Mouse (Mus musculus): ENCODE measurements around the gene AW551984. TPM values are rescaled to one million over a fixed set of nuclear protein-coding genes. Genes with fewer than 3 reads are reported as not detected.

Gene AW551984
- 3.6 and 3.9 TPM in 2 replicates for polyA plus RNA-seq (2015; fragmentation: Nextera tagmentation; extraction: Ambion mirVana)

DNA sequence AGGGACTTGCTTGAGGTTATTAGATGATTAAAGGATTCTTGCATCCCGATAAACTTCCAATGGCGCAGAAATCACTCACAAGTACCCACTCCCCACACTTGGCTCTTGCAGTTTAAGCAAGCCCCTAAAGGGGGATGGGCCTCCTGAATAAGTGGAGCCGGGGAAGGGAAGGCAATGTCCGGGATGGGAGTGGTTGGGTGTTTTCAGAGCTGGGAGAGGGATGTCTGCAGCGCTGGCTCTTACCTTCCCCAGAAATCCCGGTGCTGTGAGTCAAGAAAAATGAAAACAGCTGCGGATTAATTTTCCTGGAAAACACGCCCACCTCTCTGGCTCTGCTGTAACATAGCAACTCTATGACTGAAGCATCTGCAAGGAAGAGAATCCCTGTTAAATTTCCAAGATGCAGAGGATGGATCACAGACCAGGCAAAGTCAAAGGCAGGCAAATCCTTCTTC lies at the start of gene AW551984:
Gene AW551984 (minus strand): TSS at position 405 of the 455 bp plus-strand sequence.
- WGBS (ENCODE audit: insufficient replicate concordance) = 3% methylated on average over 8 of the region's 8 CpGs
- DNase-seq (no peak), ATAC-seq (ENCODE audit: low read depth) (no peak)
- H3K9me3 ChIP-seq (replicated peaks) = no peaks in the 10 kb centered on the region
- peak within 1 kb of the TSS; percentile 24 for H3K4me2 ChIP-seq
- no peak within 1 kb of the TSS for H3K27ac ChIP-seq
- no peak within 1 kb of the TSS for H3K9ac ChIP-seq
- H3K36me3 ChIP-seq = no peaks in the 10 kb centered on the region
- peaks cover 17% of the 10 kb centered on the region; the same call in 1 of the 2 replicates for H3K27me3 ChIP-seq
- H3K4me1 ChIP-seq (replicated peaks) = no peaks in the 10 kb centered on the region
- H3K4me3 ChIP-seq (replicated peaks) = 0 out of 2 replicates have a peak within 1 kb of the TSS, but pooled peaks have one; percentile 12

DNA sequence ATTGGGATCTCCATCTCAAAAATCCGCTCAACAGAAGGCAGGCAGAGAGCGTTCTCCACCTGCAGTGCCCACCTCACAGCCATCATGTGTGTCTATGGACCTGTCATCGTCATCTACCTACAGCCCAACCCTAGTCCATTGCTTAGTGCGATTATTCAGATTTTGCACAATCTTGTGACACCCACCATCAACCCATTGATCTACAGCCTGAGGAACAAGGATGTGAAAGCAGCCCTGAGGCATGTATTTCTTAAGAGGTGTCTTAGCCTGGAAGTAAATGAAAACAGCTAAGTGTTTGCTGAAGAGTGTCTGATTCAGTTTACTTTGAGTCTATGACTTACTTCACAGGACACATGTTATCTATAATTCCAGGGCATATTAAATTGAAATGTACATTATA lies 43.2 kb upstream of the AW551984 start:
- Histone ChIP-seq H3K9ac (no peak overlapping the region), H3K4me2 (no peak overlapping the region), H3K27ac (no peak overlapping the region), H3K27me3 (no peaks in the 10 kb centered on the region), H3K4me1 (replicated peaks) (no peaks in the 10 kb centered on the region), H3K36me3 (no peaks in the 10 kb centered on the region), H3K9me3 (replicated peaks) (no peaks in the 10 kb centered on the region), H3K4me3 (replicated peaks) (no peak overlapping the region)
- DNase-seq = no peak
- 64% methylated on average over 4 of the region's 4 CpGs for WGBS (ENCODE audit: insufficient replicate concordance)
- ATAC-seq (ENCODE audit: low read depth) = no peak

- Histone ChIP-seq H3K4me3 (replicated peaks) (no peak within 1 kb of the TSS), H3K27me3 (no peaks in the 10 kb centered on the region), H3K27ac (no peak within 1 kb of the TSS), H3K9ac (no peak within 1 kb of the TSS), H3K9me3 (replicated peaks) (no peaks in the 10 kb centered on the region), H3K4me2 (no peak within 1 kb of the TSS), H3K36me3 (no peaks in the 10 kb centered on the region), H3K4me1 (replicated peaks) (no peaks in the 10 kb centered on the region)
- no peak for DNase-seq
- ATAC-seq (ENCODE audit: low read depth) = no peak
Observed at GRCm38 (mm10) chr9:39644785-39645184, 40.6 kb upstream of the AW551984 start, which contains the start of gene Olfr961. Olfr961 (plus strand) TSS chr9:39645085.

DNA sequence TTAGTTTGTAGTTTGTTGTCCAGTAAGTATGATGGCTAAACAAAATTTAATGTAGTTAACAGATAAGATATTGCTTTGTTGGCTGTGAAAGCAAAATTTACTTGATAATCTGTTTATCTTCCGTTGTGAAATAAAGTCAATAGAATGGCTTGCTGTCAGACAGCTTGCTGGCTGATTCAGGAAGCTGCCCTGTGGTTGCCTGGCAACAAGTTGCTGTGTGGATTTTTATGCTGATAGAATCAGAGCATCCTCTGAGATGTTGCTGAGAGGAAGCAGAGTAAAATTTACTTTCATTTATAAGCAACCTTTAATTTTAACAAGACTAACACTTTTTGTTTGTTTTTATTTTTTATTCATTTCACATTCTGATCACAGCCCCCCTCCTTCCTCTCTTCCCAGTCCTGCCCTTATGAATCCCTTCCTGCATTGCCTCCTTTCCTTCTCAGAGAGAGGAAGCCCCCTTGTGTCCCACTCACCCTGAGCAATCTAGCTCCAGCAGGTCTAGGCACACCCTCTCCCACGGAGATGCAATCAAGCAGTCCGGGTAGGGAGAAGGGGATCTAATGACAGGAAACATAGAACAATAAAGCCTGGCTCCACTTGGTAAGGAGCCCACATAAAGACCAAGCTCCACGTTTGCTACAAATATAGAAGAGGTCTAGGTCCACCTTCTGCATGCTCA lies 29.9 kb upstream of the AW551984 start:
- 12% methylated on average over 4 of the region's 4 CpGs for WGBS (ENCODE audit: insufficient replicate concordance)
- ATAC-seq (ENCODE audit: low read depth) = no peak
- H3K4me2 ChIP-seq = no peak overlapping the region

DNA sequence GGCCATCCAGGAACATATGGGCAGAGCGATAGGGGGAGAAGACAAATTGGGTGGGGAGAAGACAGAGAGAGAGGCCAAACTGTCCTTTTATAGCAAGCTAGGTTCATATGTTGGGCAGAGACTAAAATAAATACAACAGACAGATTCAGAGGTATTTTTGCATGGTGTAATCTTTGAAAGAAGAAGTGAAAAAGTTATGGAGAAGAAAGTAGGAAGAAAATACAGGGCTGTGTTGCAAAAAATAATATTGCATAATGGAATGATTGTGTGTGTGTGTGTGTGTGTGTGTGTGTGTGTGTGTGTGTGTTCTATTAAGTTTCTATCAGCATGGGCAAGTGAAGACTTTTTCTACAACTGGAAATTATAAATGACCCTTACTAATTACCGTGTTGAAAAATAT lies 24.9 kb upstream of the AW551984 start:
- ATAC-seq (ENCODE audit: low read depth) = no peak
- H3K9ac ChIP-seq = no peak overlapping the region
- H3K27ac ChIP-seq = no peak overlapping the region
- no peak overlapping the region for H3K4me2 ChIP-seq
- 53% methylated on average over 2 of the region's 2 CpGs for WGBS (ENCODE audit: insufficient replicate concordance)
- no peak for DNase-seq
- no peaks in the 10 kb centered on the region for H3K36me3 ChIP-seq
- H3K27me3 ChIP-seq = no peaks in the 10 kb centered on the region
- no peak overlapping the region for H3K4me3 ChIP-seq (replicated peaks)
- H3K9me3 ChIP-seq (replicated peaks) = no peaks in the 10 kb centered on the region
- H3K4me1 ChIP-seq (replicated peaks) = no peaks in the 10 kb centered on the region

More for the DNA sequence above, 29.9 kb upstream of the AW551984 start:
- Histone ChIP-seq H3K36me3 (no peaks in the 10 kb centered on the region), H3K27me3 (no peaks in the 10 kb centered on the region), H3K9me3 (replicated peaks) (no peaks in the 10 kb centered on the region), H3K4me1 (replicated peaks) (no peaks in the 10 kb centered on the region), H3K9ac (no peak overlapping the region), H3K4me3 (replicated peaks) (no peak overlapping the region), H3K27ac (no peak overlapping the region)
- no peak for DNase-seq

GRCm38 (mm10) chr9:39624711-39625110 lies 20.5 kb upstream of the AW551984 start:
- H3K4me1 ChIP-seq (replicated peaks) = no peaks in the 10 kb centered on the region
- no peak overlapping the region for H3K4me3 ChIP-seq (replicated peaks)
- H3K4me2 ChIP-seq = no peak overlapping the region
- no peaks in the 10 kb centered on the region for H3K9me3 ChIP-seq (replicated peaks)
- WGBS (ENCODE audit: insufficient replicate concordance) = 32% methylated on average over 2 of the region's 2 CpGs
- no peaks in the 10 kb centered on the region for H3K36me3 ChIP-seq
- no peak overlapping the region for H3K9ac ChIP-seq
- H3K27ac ChIP-seq = no peak overlapping the region
- ATAC-seq (ENCODE audit: low read depth) (no peak), DNase-seq (no peak)
- no peaks in the 10 kb centered on the region for H3K27me3 ChIP-seq

GRCm38 (mm10) chr9:39623783-39624182 lies 19.6 kb upstream of the AW551984 start:
- H3K9ac ChIP-seq = no peak overlapping the region
- ATAC-seq (ENCODE audit: low read depth) = no peak
- H3K36me3 ChIP-seq = no peaks in the 10 kb centered on the region
- no peak overlapping the region for H3K4me2 ChIP-seq
- no peak overlapping the region for H3K27ac ChIP-seq
- no peaks in the 10 kb centered on the region for H3K4me1 ChIP-seq (replicated peaks)
- H3K27me3 ChIP-seq = no peaks in the 10 kb centered on the region
- 61% methylated on average over 3 of the region's 3 CpGs for WGBS (ENCODE audit: insufficient replicate concordance)
- no peaks in the 10 kb centered on the region for H3K9me3 ChIP-seq (replicated peaks)
- DNase-seq = no peak
- H3K4me3 ChIP-seq (replicated peaks) = no peak overlapping the region

- WGBS (ENCODE audit: insufficient replicate concordance) = 45% methylated on average over 1 of the region's 1 CpGs
- Histone ChIP-seq H3K9me3 (replicated peaks) (no peaks in the 10 kb centered on the region), H3K4me2 (no peak within 1 kb of the TSS), H3K27me3 (no peaks in the 10 kb centered on the region), H3K4me1 (replicated peaks) (no peaks in the 10 kb centered on the region), H3K36me3 (no peaks in the 10 kb centered on the region), H3K4me3 (replicated peaks) (no peak within 1 kb of the TSS), H3K27ac (no peak within 1 kb of the TSS), H3K9ac (no peak within 1 kb of the TSS)
- ATAC-seq (ENCODE audit: low read depth) = no peak
- DNase-seq = no peak
Observed at GRCm38 (mm10) chr9:39621073-39621472, 16.9 kb upstream of the AW551984 start, which contains the start of gene Olfr960. Olfr960 (plus strand) TSS chr9:39621373.

DNA sequence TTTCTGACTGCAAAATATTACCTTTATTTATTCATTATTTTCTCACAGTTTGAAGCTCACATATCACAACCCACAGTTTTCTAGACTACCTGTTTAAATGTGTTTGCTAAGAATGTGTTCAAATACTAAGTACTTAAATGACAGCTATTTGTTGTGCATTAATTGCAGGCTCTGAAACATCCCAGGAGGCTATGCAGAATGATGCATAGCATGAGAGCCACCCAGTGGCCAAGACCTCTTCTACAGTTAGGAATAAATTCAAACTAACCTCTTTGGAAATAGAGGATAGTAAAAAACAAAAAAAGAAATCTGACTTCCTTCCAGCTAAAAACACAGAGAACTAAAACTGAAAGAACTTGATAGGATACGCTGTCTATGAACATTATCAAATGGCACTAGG lies 7.8 kb upstream of the AW551984 start:
- H3K36me3 ChIP-seq = no peaks in the 10 kb centered on the region
- no peak overlapping the region for H3K9ac ChIP-seq
- H3K4me2 ChIP-seq = no peak overlapping the region
- no peaks in the 10 kb centered on the region for H3K4me1 ChIP-seq (replicated peaks)
- H3K4me3 ChIP-seq (replicated peaks) = no peak overlapping the region
- H3K9me3 ChIP-seq (replicated peaks) = no peaks in the 10 kb centered on the region
- DNase-seq = no peak
- no peak overlapping the region for H3K27ac ChIP-seq
- WGBS (ENCODE audit: insufficient replicate concordance) = 49% methylated on average over 1 of the region's 1 CpGs
- ATAC-seq (ENCODE audit: low read depth) = no peak
- H3K27me3 ChIP-seq = no peaks in the 10 kb centered on the region

- no peak for ATAC-seq (ENCODE audit: low read depth)
- H3K4me1 ChIP-seq (replicated peaks) = no peaks in the 10 kb centered on the region
- H3K9me3 ChIP-seq (replicated peaks) = no peaks in the 10 kb centered on the region
- no peak within 1 kb of the TSS for H3K27ac ChIP-seq
- no peaks in the 10 kb centered on the region for H3K36me3 ChIP-seq
- DNase-seq = no peak
- no peak within 1 kb of the TSS for H3K9ac ChIP-seq
- no peak within 1 kb of the TSS for H3K4me3 ChIP-seq (replicated peaks)
- WGBS (ENCODE audit: insufficient replicate concordance) = 49% methylated on average over 3 of the region's 3 CpGs
- H3K27me3 ChIP-seq = no peaks in the 10 kb centered on the region
- H3K4me2 ChIP-seq = no peak within 1 kb of the TSS
Observed at GRCm38 (mm10) chr9:39610355-39610754, 6.2 kb upstream of the AW551984 start, which contains the start of gene Olfr148. Olfr148 (plus strand) TSS chr9:39610655.

DNA sequence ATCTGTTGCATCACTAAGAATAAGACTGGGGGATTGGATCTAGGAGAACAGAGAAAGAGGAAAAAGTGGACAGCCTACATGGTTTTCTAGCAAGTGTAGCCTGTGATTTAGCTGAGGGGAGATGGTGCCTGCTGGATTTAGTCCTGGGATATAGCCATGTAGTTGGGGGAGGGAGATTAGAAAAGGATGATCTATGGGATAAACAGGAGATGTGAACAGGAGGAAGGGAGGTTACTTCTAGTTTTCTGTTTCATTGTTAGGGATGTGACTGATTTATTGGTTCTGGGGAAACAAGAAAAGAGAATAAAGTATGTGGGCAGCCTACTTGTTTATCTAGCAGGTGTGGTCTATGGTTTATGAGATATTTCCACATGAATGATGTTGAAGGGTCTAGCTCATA lies 4.3 kb upstream of the AW551984 start:
- no peak for ATAC-seq (ENCODE audit: low read depth)
- DNase-seq = no peak

GRCm38 (mm10) chr9:39603333-39603845 lies 814 bp downstream of the AW551984 start:
- DNase-seq = no peak
- no peaks in the 10 kb centered on the region for H3K9me3 ChIP-seq (replicated peaks)
- no peak overlapping the region for H3K9ac ChIP-seq
- no peaks in the 10 kb centered on the region for H3K36me3 ChIP-seq
- H3K4me3 ChIP-seq (replicated peaks) = 0 out of 2 replicates have a peak overlapping the region, but pooled peaks have one; percentile 12
- H3K4me1 ChIP-seq (replicated peaks) = no peaks in the 10 kb centered on the region
- H3K27me3 ChIP-seq = peaks cover 17% of the 10 kb centered on the region; the same call in 1 of the 2 replicates
- no peak overlapping the region for H3K27ac ChIP-seq
- ATAC-seq (ENCODE audit: low read depth) = no peak
- peak overlapping the region; percentile 24 for H3K4me2 ChIP-seq
- WGBS (ENCODE audit: insufficient replicate concordance) = 2% methylated on average over 9 of the region's 9 CpGs

More for the DNA sequence above, 4.3 kb upstream of the AW551984 start:
- Histone ChIP-seq H3K9me3 (replicated peaks) (no peaks in the 10 kb centered on the region), H3K4me3 (replicated peaks) (no peak overlapping the region), H3K36me3 (no peaks in the 10 kb centered on the region), H3K4me1 (replicated peaks) (no peaks in the 10 kb centered on the region), H3K27ac (no peak overlapping the region), H3K27me3 (peaks cover 7% of the 10 kb centered on the region; the same call in 1 of the 2 replicates), H3K4me2 (no peak overlapping the region), H3K9ac (no peak overlapping the region)

Data from liver, embryonic 13.5 days (tissue).